Mouse (Mus musculus) ES-Bruce4 (cell line): ENCODE measurements around the gene Sptbn1.

ENCODE experiments used
- CTCF ChIP-seq: IDR thresholded peaks from one replicate; pipeline ENCODE4 v1.8.1; 2011; ENCODE audit warnings: low read depth, low read length
- POLR2A ChIP-seq: IDR thresholded peaks from one replicate; pipeline ENCODE4 v1.8.1; 2011; ENCODE audit warnings: low read length; ENCODE audit not compliant: insufficient read depth

DNA sequence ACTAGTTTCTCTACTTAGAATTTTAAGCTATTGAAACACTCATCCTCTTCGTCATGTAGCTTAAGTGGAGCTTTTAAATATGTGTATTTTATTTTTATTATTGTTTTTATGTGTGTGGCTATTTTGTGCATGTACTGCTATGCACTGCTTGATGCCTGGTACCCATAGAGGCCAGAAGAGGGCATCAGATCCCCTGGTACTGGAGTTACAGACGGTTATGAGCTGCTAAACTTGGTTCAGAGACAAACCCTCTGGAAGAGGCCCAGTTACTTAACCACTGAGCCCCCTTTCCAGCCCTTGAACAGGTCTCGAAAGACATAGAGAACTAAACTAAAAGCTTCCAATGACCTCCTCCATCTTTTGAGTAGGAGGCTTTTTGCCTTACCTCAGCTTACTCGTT, 30.0 kb downstream of the Sptbn1 start:
- no peak for TF ChIP-seq POLR2A
- peak; percentile 35 for TF ChIP-seq CTCF
